Mouse (Mus musculus) erythroblast, embryonic 14.5 days (primary cell): ENCODE data around the gene Gm7861.
"Not testable (repeated sequence)": the region's sequence is repeated elsewhere in the genome, so short reads cannot be mapped to it uniquely, and the experiment has no call there.

Experiments used
- GATA1 ChIP-seq: IDR thresholded peaks from 2 replicates; pipeline ENCODE4 v1.6.1; 2012; ENCODE audit warnings: low read length, inconsistent platforms, mixed read lengths
- TAL1 ChIP-seq: IDR thresholded peaks from 3 replicates; pipeline ENCODE4 v1.6.1; 2012; ENCODE audit warnings: low read length, inconsistent platforms, mixed read lengths

DNA sequence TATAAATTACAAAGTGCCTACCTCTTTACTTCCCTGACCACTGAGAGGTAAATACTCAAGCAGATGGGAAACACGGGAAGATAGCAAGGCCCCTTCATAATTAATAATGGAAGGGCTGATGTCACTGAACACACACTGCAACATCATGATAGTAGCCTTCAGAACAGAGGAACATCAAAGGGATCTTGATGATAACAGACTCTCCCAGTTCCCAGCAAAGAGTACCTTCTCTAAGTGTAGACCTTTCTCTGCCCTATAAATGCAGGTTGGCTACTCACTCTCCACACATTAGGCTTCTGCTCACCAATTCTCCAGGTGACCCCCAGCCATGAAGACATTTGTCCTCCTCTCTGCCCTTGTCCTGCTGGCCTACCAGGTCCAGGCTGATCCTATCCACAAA is 29.2 kb downstream of the Gm7861 start, which contains the start of gene Defa37:
- TF ChIP-seq TAL1, GATA1: not testable (repeated sequence)
